Mouse (Mus musculus) bone marrow macrophage, adult 2 months (primary cell): ENCODE measurements around the gene Xpnpep3.

Source experiments
- CTCF ChIP-seq: IDR thresholded peaks from 2 replicates; pipeline ENCODE4 v1.5.1; 2012; ENCODE audit warnings: low read depth, mild to moderate bottlenecking, low read length, moderate library complexity
- POLR2A ChIP-seq: IDR thresholded peaks from 2 replicates; pipeline ENCODE4 v1.6.1; 2012; ENCODE audit warnings: mild to moderate bottlenecking, low read depth, low read length, borderline replicate concordance

- TF ChIP-seq POLR2A: no peak
- no peak for TF ChIP-seq CTCF
Observed at GRCm38 (mm10) chr15:81425311-81425710, 25.4 kb downstream of the Xpnpep3 start.
